Mouse (Mus musculus): ENCODE measurements around the gene Fam184b. TPM values are rescaled to one million over a fixed set of nuclear protein-coding genes. Genes with fewer than 3 reads are reported as not detected.

Fam184b gene
- polyA plus RNA-seq, 1 experiment from 2014 or later, result 1.4 TPM

- Histone ChIP-seq H3K9me3 (no peaks in the 10 kb centered on the region), H3K36me3 (replicated peaks) (peaks cover 68% of the 10 kb centered on the region), H3K4me1 (peaks cover 15% of the 10 kb centered on the region), H3K27me3 (ENCODE audit: poor library complexity, severe bottlenecking) (no peaks in the 10 kb centered on the region), H3K27ac (no peak overlapping the region), H3K4me3 (no peak overlapping the region)
- no peak for DNase-seq (ENCODE audit: extremely low spot score, low spot score)
- 93% methylated on average over 10 of the region's 10 CpGs for WGBS
Observed at GRCm38 (mm10) chr5:45525101-45525500, 114.3 kb downstream of the Fam184b start.

GRCm38 (mm10) chr5:45521601-45522000 is 117.8 kb downstream of the Fam184b start:
- DNase-seq (ENCODE audit: extremely low spot score, low spot score), result no peak

GRCm38 (mm10) chr5:45520809-45521110 is 118.7 kb downstream of the Fam184b start:
- WGBS, result 5% methylated on average over 5 of the region's 5 CpGs
- Histone ChIP-seq H3K27me3 (ENCODE audit: poor library complexity, severe bottlenecking) (no peaks in the 10 kb centered on the region), H3K9me3 (no peaks in the 10 kb centered on the region), H3K4me3 (peak overlapping the region; percentile 94), H3K36me3 (replicated peaks) (peaks cover 34% of the 10 kb centered on the region), H3K4me1 (peaks cover 19% of the 10 kb centered on the region), H3K27ac (peak overlapping the region; percentile 94)
- DNase-seq (ENCODE audit: extremely low spot score, low spot score), result no peak

More at GRCm38 (mm10) chr5:45521601-45522000, 117.8 kb downstream of the Fam184b start:
- WGBS, result 91% methylated on average over 6 of the region's 6 CpGs
- H3K27ac ChIP-seq, result no peak overlapping the region
- no peaks in the 10 kb centered on the region for H3K27me3 ChIP-seq (ENCODE audit: poor library complexity, severe bottlenecking)
- peaks cover 19% of the 10 kb centered on the region for H3K4me1 ChIP-seq
- H3K36me3 ChIP-seq (replicated peaks), result peaks cover 36% of the 10 kb centered on the region
- H3K4me3 ChIP-seq, result peak overlapping the region; percentile 94
- H3K9me3 ChIP-seq, result no peaks in the 10 kb centered on the region

DNA sequence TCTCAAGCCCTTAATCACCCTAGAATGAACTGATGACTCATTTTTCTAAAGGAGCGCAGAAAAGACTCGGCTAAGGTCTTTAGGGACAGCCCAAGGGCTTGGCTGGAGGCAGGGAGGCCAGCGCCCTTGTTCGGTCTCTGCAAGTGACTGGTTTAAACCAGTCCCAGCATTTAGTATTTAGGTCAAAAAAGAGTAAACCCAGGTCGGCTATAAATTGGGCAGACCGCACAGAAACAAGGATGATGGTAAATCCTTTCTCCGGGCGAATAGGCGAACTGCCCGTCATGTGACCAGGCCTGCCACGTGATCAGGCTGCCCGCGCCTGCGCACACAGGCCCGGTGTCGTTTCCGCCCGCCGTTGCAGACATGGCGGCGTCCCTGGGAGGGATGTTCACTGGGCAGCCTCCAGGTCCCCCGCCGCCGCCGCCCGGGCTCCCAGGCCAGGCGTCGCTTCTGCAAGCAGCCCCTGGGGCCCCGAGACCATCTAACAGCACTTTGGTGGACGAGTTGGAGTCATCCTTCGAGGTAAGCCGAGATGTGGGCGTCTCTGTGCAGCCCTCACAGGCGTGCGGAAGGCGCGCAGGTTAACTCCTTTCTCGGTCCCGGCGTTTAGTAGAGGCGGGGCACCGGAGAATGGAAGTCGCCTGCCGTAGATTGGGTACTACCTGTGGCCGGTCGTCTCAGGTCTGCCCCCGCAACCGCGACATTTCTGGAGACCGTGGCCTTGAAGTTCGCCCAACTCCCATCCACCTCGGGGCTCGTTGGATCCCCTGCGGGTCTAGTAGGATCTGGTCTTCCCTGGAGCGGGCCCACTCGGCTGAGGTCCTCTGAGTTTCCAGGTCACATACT is 119.2 kb downstream of the Fam184b start, which contains the start of gene Med28:
Gene Med28, plus strand, starts transcription at position 270 of the 849 bp plus-strand sequence.
- 2% methylated on average over 56 of the region's 56 CpGs for WGBS
- peak within 1 kb of the TSS; percentile 94 for H3K27ac ChIP-seq

DNA sequence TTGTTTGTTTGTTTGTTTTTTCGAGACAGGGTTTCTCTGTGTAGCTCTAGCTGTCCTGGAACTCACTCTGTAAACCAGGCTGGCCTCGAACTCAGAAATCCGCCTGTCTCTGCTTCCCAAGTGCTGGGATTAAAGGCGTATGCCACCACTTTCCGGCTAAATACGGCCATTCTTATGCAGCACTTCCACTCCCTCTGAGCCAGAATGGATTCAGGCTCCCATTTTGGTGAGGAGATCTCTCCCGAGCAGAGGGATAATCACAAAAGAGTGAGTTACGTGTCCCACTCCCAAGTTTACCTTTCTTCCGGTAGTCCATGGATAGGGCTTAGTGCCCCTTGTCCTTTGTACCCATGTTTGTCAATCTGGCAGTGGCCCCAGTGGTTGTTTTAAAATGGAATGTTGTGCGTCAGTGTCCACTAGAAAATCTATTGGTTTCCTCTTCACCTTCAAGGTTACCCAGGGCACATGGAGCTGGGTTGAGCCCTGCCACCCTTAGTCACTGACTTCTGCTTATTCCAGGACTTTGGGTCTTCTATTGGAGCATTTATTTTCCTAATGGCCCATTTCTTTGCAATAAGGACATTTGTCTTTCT is 124.2 kb downstream of the Fam184b start:
- WGBS, result 95% methylated on average over 10 of the region's 10 CpGs
- Histone ChIP-seq H3K4me1 (peaks cover 4% of the 10 kb centered on the region), H3K4me3 (no peak overlapping the region), H3K27me3 (ENCODE audit: poor library complexity, severe bottlenecking) (no peaks in the 10 kb centered on the region), H3K27ac (no peak overlapping the region), H3K36me3 (replicated peaks) (peaks cover 60% of the 10 kb centered on the region), H3K9me3 (no peaks in the 10 kb centered on the region)
- no peak for DNase-seq (ENCODE audit: extremely low spot score, low spot score)

More for the DNA sequence above, 119.2 kb downstream of the Fam184b start, which contains the start of gene Med28:
- H3K4me1 ChIP-seq, result peaks cover 19% of the 10 kb centered on the region
- H3K27me3 ChIP-seq (ENCODE audit: poor library complexity, severe bottlenecking), result no peaks in the 10 kb centered on the region
- peak within 1 kb of the TSS; percentile 94 for H3K4me3 ChIP-seq
- peak; percentile 92 for DNase-seq (ENCODE audit: extremely low spot score, low spot score)
- H3K9me3 ChIP-seq, result no peaks in the 10 kb centered on the region
- peaks cover 31% of the 10 kb centered on the region for H3K36me3 ChIP-seq (replicated peaks)

DNA sequence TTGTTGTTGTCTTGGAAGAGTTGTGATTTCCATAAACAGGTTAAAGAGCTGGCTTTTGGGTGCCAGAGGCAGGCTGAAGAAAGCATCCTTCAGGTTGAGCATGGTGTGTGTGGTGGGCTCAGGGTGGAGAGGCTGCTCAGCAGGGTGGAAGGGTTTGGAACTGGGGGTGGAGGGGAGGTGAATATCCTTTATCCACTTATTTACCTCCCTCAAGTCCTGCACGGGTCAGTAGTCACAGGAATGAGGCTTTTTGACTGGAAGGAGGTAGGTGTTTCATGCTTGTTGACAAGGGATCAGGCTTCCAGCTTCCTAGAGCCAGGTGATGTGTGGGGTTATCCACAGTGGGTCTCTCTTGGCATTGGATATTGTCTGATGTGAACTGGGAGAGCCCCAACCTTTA is 124.8 kb downstream of the Fam184b start:
- Histone ChIP-seq H3K27ac (no peak overlapping the region), H3K27me3 (ENCODE audit: poor library complexity, severe bottlenecking) (no peaks in the 10 kb centered on the region), H3K4me1 (peaks cover 1% of the 10 kb centered on the region), H3K4me3 (no peak overlapping the region), H3K36me3 (replicated peaks) (peaks cover 66% of the 10 kb centered on the region), H3K9me3 (no peaks in the 10 kb centered on the region)
- no peak for DNase-seq (ENCODE audit: extremely low spot score, low spot score)
- 90% methylated on average over 1 of the region's 1 CpGs for WGBS

GRCm38 (mm10) chr5:45513511-45513910 is 125.9 kb downstream of the Fam184b start:
- WGBS, result 90% methylated on average over 2 of the region's 2 CpGs

DNA sequence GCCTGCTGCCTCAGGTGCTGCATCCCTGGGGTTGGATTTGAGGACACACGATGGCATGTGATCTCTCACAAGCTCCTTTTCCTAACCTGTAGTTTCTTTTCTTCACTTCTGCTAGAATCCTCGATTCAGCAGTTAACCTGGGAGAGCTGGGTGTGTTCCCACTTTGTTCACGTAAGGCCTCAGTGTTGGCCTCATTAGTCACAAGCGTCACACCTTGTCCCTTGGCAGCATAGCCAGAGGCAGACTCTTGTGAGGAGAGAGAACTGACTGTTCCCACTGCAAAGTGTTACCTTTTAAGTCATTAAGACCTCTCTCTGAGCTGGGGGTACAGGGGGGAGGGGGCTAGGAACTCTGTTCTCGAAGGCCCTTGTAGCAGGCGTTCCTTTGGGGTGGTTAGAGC is 126.5 kb downstream of the Fam184b start:
- Histone ChIP-seq H3K4me3 (no peak overlapping the region), H3K36me3 (replicated peaks) (peaks cover 80% of the 10 kb centered on the region), H3K4me1 (no peaks in the 10 kb centered on the region), H3K27ac (no peak overlapping the region), H3K9me3 (no peaks in the 10 kb centered on the region), H3K27me3 (ENCODE audit: poor library complexity, severe bottlenecking) (no peaks in the 10 kb centered on the region)
- 90% methylated on average over 6 of the region's 6 CpGs for WGBS
- DNase-seq (ENCODE audit: extremely low spot score, low spot score), result no peak

More at GRCm38 (mm10) chr5:45513511-45513910, 125.9 kb downstream of the Fam184b start:
- no peaks in the 10 kb centered on the region for H3K4me1 ChIP-seq
- H3K27me3 ChIP-seq (ENCODE audit: poor library complexity, severe bottlenecking), result no peaks in the 10 kb centered on the region
- no peak for DNase-seq (ENCODE audit: extremely low spot score, low spot score)
- H3K9me3 ChIP-seq, result no peaks in the 10 kb centered on the region
- H3K27ac ChIP-seq, result no peak overlapping the region
- H3K4me3 ChIP-seq, result no peak overlapping the region
- peaks cover 75% of the 10 kb centered on the region for H3K36me3 ChIP-seq (replicated peaks)

DNA sequence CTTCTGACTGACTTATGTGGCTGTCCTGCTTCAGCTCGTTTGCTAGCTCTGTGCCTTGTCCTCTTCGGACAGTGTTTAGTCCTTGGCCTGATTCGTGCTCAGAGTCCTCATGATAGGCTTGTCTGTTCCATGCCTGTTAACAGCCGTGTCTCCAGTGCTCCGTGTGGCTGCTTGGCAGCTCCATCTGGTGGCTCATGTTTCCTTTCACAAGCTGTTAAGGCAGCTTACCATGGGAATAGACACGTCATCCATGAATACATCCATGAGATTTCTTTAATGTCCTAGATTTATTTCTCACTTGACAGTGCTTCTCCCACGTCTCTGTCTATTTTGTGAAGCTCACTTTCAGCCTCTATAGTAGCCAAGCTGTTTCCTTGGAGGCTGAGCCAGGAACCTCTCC is 129.3 kb downstream of the Fam184b start:
- no peak for DNase-seq (ENCODE audit: extremely low spot score, low spot score)
- H3K9me3 ChIP-seq, result no peaks in the 10 kb centered on the region
- peaks cover 96% of the 10 kb centered on the region for H3K36me3 ChIP-seq (replicated peaks)
- H3K4me3 ChIP-seq, result no peak overlapping the region
- 85% methylated on average over 7 of the region's 7 CpGs for WGBS
- no peaks in the 10 kb centered on the region for H3K4me1 ChIP-seq
- no peaks in the 10 kb centered on the region for H3K27me3 ChIP-seq (ENCODE audit: poor library complexity, severe bottlenecking)
- H3K27ac ChIP-seq, result no peak overlapping the region

GRCm38 (mm10) chr5:45497564-45497963 is 141.8 kb downstream of the Fam184b start:
- Histone ChIP-seq H3K4me1 (peaks cover 21% of the 10 kb centered on the region), H3K27me3 (ENCODE audit: poor library complexity, severe bottlenecking) (no peaks in the 10 kb centered on the region), H3K36me3 (replicated peaks) (peaks cover 75% of the 10 kb centered on the region), H3K27ac (no peak overlapping the region), H3K9me3 (no peaks in the 10 kb centered on the region), H3K4me3 (no peak overlapping the region)
- 95% methylated on average over 5 of the region's 5 CpGs for WGBS
- DNase-seq (ENCODE audit: extremely low spot score, low spot score), result no peak

DNA sequence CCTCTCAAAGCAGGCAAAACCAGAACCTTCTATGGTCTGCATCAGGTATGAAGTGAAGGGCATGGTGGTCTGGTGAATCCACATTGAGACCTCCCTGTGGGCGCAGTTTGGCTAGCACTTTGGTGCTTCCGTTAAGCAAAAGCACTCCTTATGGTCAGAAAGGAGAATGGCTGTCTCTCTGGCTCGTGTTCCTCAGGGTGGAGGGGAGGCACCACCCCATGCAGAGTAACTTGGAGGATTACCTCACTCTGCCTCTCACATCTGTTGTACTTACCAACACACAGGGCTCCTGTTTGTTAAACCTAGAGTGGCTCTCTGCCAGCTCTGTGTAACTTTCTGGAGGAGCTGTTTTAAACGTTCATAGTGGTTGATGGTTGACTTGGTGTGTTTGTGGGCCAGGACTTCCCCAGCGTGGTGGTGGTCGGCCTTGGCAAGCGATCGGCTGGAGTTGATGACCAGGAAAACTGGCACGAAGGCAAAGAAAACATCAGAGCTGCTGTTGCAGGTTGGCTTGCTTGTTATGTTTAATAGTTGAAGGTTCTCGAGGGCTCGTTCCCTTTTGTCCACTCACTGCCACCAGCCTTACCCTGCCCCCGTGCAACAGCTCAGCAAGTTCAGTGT is 142.4 kb downstream of the Fam184b start:
- Histone ChIP-seq H3K27me3 (ENCODE audit: poor library complexity, severe bottlenecking) (0 out of 2 replicates have a peak, but pooled peaks cover 4% of the 10 kb centered on the region), H3K4me3 (no peak overlapping the region), H3K27ac (no peak overlapping the region), H3K9me3 (no peaks in the 10 kb centered on the region), H3K36me3 (replicated peaks) (peaks cover 70% of the 10 kb centered on the region), H3K4me1 (peaks cover 21% of the 10 kb centered on the region)
- WGBS, result 91% methylated on average over 12 of the region's 12 CpGs
- no peak for DNase-seq (ENCODE audit: extremely low spot score, low spot score)

DNA sequence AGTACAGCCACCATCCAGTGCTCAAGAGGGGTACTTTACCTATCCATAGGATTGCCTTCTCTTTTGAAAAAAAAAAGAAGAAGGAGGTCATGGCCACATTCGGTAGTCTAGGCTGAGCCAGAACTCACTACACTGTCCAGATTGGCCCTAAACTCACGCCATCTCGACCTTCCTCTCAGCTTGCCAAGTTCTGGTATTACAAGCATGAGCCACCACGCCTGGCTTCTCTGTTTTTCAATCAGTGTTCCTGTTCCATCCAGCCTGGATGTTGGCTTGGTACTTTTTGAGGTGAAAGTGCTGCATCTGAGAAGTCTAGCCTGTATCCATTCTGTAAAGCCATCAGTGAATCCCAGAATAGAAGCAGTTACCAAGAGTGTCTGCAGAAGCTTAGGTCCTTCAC is 142.9 kb downstream of the Fam184b start:
- no peaks in the 10 kb centered on the region for H3K9me3 ChIP-seq
- H3K4me1 ChIP-seq, result peaks cover 26% of the 10 kb centered on the region
- H3K27me3 ChIP-seq (ENCODE audit: poor library complexity, severe bottlenecking), result 0 out of 2 replicates have a peak, but pooled peaks cover 9% of the 10 kb centered on the region
- H3K27ac ChIP-seq, result no peak overlapping the region
- WGBS, result 90% methylated on average over 4 of the region's 4 CpGs
- H3K4me3 ChIP-seq, result no peak overlapping the region
- peaks cover 64% of the 10 kb centered on the region for H3K36me3 ChIP-seq (replicated peaks)
- no peak for DNase-seq (ENCODE audit: extremely low spot score, low spot score)

DNA sequence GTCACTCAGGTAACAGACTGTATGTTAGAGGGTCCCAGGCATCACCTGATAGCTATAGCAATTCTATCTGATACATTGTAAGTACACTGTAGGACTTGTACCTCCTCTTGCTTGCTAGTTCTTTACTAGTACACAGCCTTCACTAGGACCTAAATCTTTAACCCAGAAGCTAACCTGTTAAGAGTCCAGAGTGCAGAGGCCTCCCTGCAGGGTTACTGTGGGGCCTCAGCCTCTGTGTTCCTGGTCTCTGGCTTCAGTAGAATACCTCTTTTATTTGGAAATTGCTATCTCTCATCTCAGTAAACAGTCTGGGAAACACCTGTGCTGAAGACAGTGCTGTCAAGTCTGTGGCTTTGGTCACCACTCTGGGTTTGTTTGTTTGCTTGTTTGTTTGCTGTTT is 143.4 kb downstream of the Fam184b start:
- H3K4me1 ChIP-seq, result peaks cover 30% of the 10 kb centered on the region
- H3K36me3 ChIP-seq (replicated peaks), result peaks cover 60% of the 10 kb centered on the region
- DNase-seq (ENCODE audit: extremely low spot score, low spot score), result no peak

More for the DNA sequence above, 143.4 kb downstream of the Fam184b start:
- no peak overlapping the region for H3K4me3 ChIP-seq
- no peaks in the 10 kb centered on the region for H3K9me3 ChIP-seq
- 0 out of 2 replicates have a peak, but pooled peaks cover 12% of the 10 kb centered on the region for H3K27me3 ChIP-seq (ENCODE audit: poor library complexity, severe bottlenecking)
- H3K27ac ChIP-seq, result no peak overlapping the region
